Mouse (Mus musculus): Measurements from ENCODE around the gene Wnt1. TPM values are rescaled to one million over a fixed set of nuclear protein-coding genes. Genes with fewer than 3 reads are reported as not detected.

Gene Wnt1
- total RNA-seq, 2 experiments from 2014 or later = not detected

DNA sequence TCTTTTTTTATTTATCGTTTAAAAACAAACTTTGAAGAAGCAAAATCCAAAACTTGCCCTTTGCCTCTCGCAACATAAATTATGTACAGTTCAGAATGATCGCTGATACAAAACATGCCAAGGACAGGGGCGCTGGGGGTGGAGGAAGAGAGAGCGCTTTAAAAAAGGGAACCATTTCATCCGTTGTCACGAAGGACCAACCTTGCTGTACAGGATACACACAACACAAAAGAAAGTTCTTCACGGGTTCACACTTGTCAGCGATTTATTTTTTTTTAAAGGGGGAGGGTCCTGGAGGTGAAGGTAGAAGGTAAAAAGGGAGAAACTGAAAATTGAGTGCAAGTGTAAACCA is 42.0 kb downstream of the Wnt1 start:
- peak; percentile 7; the same call in 1 of the 2 replicates for ATAC-seq (replicated peaks; ENCODE audit: low FRiP score, poor library complexity, severe bottlenecking)

DNA sequence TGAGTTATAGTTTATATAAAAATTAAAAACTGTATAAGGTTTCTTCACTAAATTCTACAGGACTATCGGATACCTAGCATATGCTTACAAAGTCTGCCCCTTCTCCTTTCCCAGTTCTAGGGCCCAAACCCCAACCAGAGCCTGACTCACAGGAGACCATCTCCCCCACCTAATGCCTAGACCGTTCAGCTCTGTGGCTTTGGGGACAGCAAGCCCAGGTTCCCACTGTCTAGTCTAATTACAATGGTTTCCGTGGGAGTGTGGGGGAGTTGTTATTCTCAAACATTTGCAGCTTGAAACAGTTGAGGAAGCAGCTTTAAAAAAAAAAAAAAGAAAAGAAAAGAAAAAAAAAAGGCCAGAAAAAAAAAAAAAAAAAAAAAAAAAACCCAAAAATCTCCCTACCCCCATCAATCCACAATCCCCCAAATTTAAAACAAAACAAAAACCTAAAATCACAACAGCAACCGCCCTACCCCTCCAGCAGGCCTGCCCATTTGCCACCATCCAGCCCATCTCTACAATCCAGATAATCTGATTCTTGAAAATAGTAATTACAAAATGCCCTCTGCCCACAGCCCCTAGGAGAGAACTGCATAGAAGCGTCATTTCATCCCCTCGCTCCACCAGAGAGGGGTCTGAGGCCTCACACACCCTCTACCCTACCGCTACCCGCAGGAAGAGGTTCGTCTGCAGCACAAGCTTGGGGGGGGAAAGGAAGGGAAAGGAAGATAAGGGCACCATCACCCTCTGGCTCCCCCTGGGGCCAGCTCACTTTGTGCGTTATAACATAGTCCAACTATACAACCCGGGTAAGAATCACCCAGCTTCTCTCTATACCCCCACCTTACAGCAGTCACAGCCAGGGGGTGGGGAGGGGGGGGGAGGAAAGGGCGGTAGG is 42.8 kb downstream of the Wnt1 start:
- no peak for ATAC-seq (replicated peaks; ENCODE audit: low FRiP score, poor library complexity, severe bottlenecking)

DNA sequence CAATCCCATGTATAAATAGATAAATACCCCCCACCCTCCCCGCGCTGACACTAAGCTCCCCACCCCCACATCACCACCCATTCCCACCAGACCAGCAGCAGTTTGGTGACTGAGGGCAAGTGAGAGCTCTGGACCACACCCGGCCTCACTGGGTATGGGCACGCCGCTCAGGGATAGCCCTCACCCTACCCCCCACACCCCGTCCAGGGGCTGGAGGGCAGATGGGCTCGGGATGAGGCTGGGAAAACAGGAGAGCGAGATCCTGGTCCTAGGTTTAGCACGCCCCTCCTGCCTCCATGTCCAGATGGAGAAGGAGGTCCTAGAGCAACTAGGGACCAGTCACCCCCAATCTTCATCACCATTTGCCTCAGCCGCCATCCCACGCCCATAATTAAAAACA is 43.6 kb downstream of the Wnt1 start:
- no peak for ATAC-seq (replicated peaks; ENCODE audit: low FRiP score, poor library complexity, severe bottlenecking)

DNA sequence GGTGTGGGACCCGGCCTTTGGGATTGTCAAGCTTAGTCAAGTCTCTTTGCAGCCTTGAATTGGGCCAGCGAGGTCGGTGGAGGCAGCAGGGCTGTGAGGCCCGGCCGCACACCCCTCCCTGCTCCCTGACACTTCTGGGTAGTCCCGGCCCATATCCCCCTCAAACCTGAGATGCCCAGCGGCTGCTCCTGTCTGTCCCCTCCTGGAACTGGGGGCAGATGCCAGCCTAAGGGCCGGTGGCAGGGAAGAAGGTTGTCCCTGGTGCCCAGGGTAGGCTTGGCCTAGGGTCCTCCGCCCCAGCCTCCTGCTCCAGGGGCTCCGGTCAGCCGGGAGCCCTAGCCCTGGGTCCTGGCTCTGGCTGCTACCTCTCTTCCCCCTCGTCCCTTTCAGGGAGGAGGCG is 44.4 kb downstream of the Wnt1 start:
- ATAC-seq (replicated peaks; ENCODE audit: low FRiP score, poor library complexity, severe bottlenecking) = no peak

DNA sequence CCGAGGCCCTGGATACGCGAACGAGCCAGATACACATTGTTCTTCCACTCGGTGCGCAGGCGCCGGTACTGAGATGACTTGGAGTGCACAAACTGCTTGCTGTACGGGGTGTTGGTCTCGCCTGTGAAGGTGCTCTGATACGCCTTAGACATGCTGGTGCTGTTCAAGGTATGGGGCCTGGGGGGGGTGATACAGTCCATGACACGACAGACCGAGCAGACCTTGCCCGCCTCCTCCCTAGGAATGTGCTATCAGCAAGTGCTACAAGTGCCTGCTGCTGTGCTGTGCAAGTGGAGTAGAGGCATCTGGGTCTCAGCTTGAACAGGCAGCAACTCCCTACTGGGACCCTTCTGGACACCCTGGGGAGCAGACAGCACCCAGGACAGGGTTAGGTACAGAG is 45.6 kb downstream of the Wnt1 start:
- ATAC-seq (replicated peaks; ENCODE audit: low FRiP score, poor library complexity, severe bottlenecking) = no peak

DNA sequence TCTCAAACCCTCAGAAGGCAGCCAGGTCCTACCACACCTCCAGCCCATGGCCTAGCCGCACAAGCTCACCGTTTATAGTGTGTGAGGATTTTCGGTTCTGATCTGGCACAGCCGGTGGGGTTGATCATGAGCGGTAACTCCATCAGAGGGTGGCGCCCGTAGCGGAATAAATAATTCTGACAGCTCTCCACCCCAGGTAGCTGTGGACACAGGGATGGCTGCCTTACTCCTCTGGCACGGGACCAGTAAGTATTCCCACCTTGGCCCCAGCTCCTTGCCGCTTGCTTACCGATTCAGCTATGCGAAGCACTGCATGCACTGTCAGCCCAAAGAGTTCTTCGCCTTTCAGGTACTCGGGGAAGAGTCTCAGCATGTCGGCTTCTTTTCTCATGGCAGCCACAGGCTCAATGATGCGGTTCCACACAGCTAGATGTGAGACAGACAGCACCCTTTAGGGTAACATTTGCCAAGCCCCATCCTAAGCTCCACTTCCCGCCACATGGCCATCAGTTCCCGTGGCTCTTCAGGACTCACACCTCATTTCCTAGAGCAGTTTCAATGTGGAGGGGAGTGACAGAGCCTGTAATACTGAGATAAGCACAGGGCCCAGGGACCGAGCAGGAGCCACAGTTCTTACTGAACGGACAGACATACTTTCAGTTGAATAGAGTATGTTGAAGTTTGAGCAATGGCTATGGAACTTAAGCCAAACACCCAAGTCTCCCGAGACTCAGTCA is 47.5 kb downstream of the Wnt1 start:
- ATAC-seq (replicated peaks; ENCODE audit: low FRiP score, poor library complexity, severe bottlenecking) = peak; percentile 90

DNA sequence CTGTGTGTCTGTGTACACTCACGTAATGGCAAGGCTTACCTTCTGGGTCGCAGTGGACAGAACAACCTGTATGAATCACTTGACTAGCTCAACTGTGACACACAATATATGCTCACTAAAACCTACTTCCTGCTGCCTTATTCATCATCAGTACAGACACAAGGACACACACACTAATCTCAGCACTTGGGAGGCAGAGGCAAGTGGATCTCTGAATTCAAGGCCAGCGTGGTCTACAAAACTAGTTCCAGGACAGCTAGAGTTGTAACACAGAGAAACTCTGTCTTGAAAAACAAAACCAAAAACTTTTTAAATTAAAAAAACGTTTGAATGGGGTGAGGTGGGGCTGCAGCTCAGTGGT is 48.1 kb downstream of the Wnt1 start:
- peak; percentile 40 for ATAC-seq (replicated peaks; ENCODE audit: low FRiP score, poor library complexity, severe bottlenecking)

DNA sequence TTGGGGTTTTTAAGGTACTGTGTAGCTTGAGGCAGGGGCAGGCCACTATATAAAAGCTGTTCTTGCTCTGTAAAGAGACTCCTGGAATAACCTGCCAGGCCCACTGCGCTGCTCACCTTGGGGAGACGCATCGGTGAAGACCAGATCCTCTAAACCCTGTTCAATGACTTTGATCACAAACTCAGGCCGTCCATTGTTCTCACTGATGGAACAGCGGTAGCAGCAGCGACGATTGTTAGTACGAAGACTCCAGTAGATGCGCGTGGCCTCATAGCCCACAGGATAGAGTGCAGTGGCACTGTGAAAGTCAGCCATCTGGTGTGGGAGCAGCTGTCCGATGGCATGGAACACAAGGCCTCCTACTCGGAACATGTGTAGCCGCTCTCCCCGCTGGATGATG is 49.5 kb downstream of the Wnt1 start:
- no peak for ATAC-seq (replicated peaks; ENCODE audit: low FRiP score, poor library complexity, severe bottlenecking)

DNA sequence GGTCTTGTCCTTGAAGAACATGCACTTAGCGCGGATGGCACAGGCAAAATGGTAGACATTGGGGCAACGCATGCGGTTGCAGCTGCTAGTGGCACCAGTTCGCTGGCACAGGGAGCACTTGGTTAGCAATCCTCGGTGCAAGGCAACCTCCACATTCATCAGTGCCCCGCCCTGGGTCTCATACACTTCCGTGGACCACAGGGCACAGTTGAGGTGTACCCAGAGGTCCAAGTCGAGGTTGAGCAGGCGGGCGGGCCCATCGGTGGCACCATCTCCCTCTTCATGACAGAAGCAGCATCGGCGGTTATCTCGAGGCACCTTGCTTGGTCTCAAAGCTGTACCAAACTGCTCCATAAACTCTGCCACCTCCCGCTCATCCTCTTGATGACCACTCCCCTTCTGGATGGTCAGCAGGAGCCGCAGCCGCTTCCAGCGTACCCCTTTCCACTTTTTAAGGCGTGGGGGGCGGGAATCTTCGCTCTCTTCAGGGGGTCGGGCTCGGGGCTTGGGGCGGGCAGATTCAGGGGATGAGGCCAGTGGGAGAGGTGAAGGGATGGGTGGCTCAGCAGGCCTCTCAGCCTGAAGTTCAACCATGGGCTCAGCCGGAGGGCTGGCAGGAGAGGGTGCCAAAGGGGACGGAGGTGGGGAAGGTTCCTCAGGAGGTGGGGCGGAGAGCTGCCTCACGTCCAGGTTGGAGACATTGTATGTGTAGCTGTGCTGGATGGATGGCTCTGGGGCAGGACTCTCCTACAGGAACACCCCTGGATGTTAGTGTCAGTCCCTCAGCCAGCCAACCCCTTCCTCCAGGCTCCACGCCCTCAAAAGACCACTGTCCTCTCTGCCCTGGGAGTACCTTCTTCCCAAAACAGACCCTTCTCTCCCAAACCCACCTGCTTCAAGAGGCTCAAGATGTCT is 50.3 kb downstream of the Wnt1 start:
- no peak for ATAC-seq (replicated peaks; ENCODE audit: low FRiP score, poor library complexity, severe bottlenecking)

Other genes with a start within 250 kb of the Wnt1 start
- 80.0 and 121 TPM in 2 replicates for gene Ccnt1, start 218.9 kb upstream of the Wnt1 start, total RNA-seq (2015; ENCODE audit: low replicate concordance)
- gene Ccnt1, start 218.9 kb upstream of the Wnt1 start, total RNA-seq (2017; ENCODE audit: low replicate concordance) = 72.0 and 75.4 TPM in 2 replicates
- not detected in 2 replicates for gene 4930415O20Rik, start 218.9 kb upstream of the Wnt1 start, total RNA-seq (2015; ENCODE audit: low replicate concordance)
- gene 4930415O20Rik, start 218.9 kb upstream of the Wnt1 start, total RNA-seq (2017; ENCODE audit: low replicate concordance) = not detected in 2 replicates
- 62.3 and 81.3 TPM in 2 replicates for gene Adcy6, start 179.8 kb upstream of the Wnt1 start, total RNA-seq (2015; ENCODE audit: low replicate concordance)
- 133 and 140 TPM in 2 replicates for gene Adcy6, start 179.8 kb upstream of the Wnt1 start, total RNA-seq (2017; ENCODE audit: low replicate concordance)
- not detected in 2 replicates for gene Cacnb3, start 159.0 kb upstream of the Wnt1 start, total RNA-seq (2015; ENCODE audit: low replicate concordance)
- 0.77 TPM in 1 of 2 replicates, not detected in the other for gene Cacnb3, start 159.0 kb upstream of the Wnt1 start, total RNA-seq (2017; ENCODE audit: low replicate concordance)
- 24.5 and 26.0 TPM in 2 replicates for gene Ddx23, start 127.0 kb upstream of the Wnt1 start, total RNA-seq (2015; ENCODE audit: low replicate concordance)
- gene Ddx23, start 127.0 kb upstream of the Wnt1 start, total RNA-seq (2017; ENCODE audit: low replicate concordance) = 49.9 and 91.9 TPM in 2 replicates
- 0.36 TPM in 1 of 2 replicates, not detected in the other for gene Rnd1, start 112.4 kb upstream of the Wnt1 start, total RNA-seq (2015; ENCODE audit: low replicate concordance)
- gene Rnd1, start 112.4 kb upstream of the Wnt1 start, total RNA-seq (2017; ENCODE audit: low replicate concordance) = not detected in 2 replicates
- gene Ccdc65, start 81.7 kb upstream of the Wnt1 start, total RNA-seq (2015; ENCODE audit: low replicate concordance) = not detected in 2 replicates
- not detected in 2 replicates for gene Ccdc65, start 81.7 kb upstream of the Wnt1 start, total RNA-seq (2017; ENCODE audit: low replicate concordance)
- 2.5 TPM in 1 of 2 replicates, not detected in the other for gene Fkbp11, start 61.7 kb upstream of the Wnt1 start, total RNA-seq (2015; ENCODE audit: low replicate concordance)
- 1.4 TPM in 1 of 2 replicates, not detected in the other for gene Fkbp11, start 61.7 kb upstream of the Wnt1 start, total RNA-seq (2017; ENCODE audit: low replicate concordance)
- 5.4 and 7.6 TPM in 2 replicates for gene Arf3, start 26.6 kb upstream of the Wnt1 start, total RNA-seq (2015; ENCODE audit: low replicate concordance)
- gene Arf3, start 26.6 kb upstream of the Wnt1 start, total RNA-seq (2017; ENCODE audit: low replicate concordance) = 4.6 and 4.8 TPM in 2 replicates
- gene Wnt10b, start 11.7 kb upstream of the Wnt1 start, total RNA-seq (2015; ENCODE audit: low replicate concordance) = 0.36 TPM in 1 of 2 replicates, not detected in the other
- gene Wnt10b, start 11.7 kb upstream of the Wnt1 start, total RNA-seq (2017; ENCODE audit: low replicate concordance) = not detected in 2 replicates
- gene Ddn, start 19.6 kb downstream of the Wnt1 start, total RNA-seq (2015; ENCODE audit: low replicate concordance) = not detected in 2 replicates
- not detected in 2 replicates for gene Ddn, start 19.6 kb downstream of the Wnt1 start, total RNA-seq (2017; ENCODE audit: low replicate concordance)
- 58.0 and 61.2 TPM in 2 replicates for gene Prkag1, start 41.7 kb downstream of the Wnt1 start, total RNA-seq (2015; ENCODE audit: low replicate concordance)
- gene Prkag1, start 41.7 kb downstream of the Wnt1 start, total RNA-seq (2017; ENCODE audit: low replicate concordance) = 73.0 and 87.4 TPM in 2 replicates
- gene Kmt2d, start 81.3 kb downstream of the Wnt1 start, total RNA-seq (2015; ENCODE audit: low replicate concordance) = 29.2 and 52.4 TPM in 2 replicates
- gene Kmt2d, start 81.3 kb downstream of the Wnt1 start, total RNA-seq (2017; ENCODE audit: low replicate concordance) = 69.3 and 96.1 TPM in 2 replicates
- 2.2 and 5.9 TPM in 2 replicates for gene Rhebl1, start 104.7 kb downstream of the Wnt1 start, total RNA-seq (2015; ENCODE audit: low replicate concordance)
- not detected in 2 replicates for gene Rhebl1, start 104.7 kb downstream of the Wnt1 start, total RNA-seq (2017; ENCODE audit: low replicate concordance)
- gene Dhh, start 108.7 kb downstream of the Wnt1 start, total RNA-seq (2015; ENCODE audit: low replicate concordance) = not detected in 2 replicates
- not detected in 2 replicates for gene Dhh, start 108.7 kb downstream of the Wnt1 start, total RNA-seq (2017; ENCODE audit: low replicate concordance)
- 7.9 and 15.1 TPM in 2 replicates for gene Lmbr1l, start 128.4 kb downstream of the Wnt1 start, total RNA-seq (2015; ENCODE audit: low replicate concordance)
- 9.0 and 12.1 TPM in 2 replicates for gene Lmbr1l, start 128.4 kb downstream of the Wnt1 start, total RNA-seq (2017; ENCODE audit: low replicate concordance)
- 2,503 and 2,754 TPM in 2 replicates for gene Tuba1b, start 144.7 kb downstream of the Wnt1 start, total RNA-seq (2015; ENCODE audit: low replicate concordance)
- gene Tuba1b, start 144.7 kb downstream of the Wnt1 start, total RNA-seq (2017; ENCODE audit: low replicate concordance) = 632 and 670 TPM in 2 replicates
- gene Gm49450, start 163.7 kb downstream of the Wnt1 start, total RNA-seq (2015; ENCODE audit: low replicate concordance) = not detected in 2 replicates
- not detected in 2 replicates for gene Gm49450, start 163.7 kb downstream of the Wnt1 start, total RNA-seq (2017; ENCODE audit: low replicate concordance)
- gene Tuba1a, start 163.8 kb downstream of the Wnt1 start, total RNA-seq (2015; ENCODE audit: low replicate concordance) = 6.5 and 38.1 TPM in 2 replicates
- 5.9 and 9.6 TPM in 2 replicates for gene Tuba1a, start 163.8 kb downstream of the Wnt1 start, total RNA-seq (2017; ENCODE audit: low replicate concordance)
- 637 and 660 TPM in 2 replicates for gene Tuba1c, start 240.0 kb downstream of the Wnt1 start, total RNA-seq (2015; ENCODE audit: low replicate concordance)
- 271 and 335 TPM in 2 replicates for gene Tuba1c, start 240.0 kb downstream of the Wnt1 start, total RNA-seq (2017; ENCODE audit: low replicate concordance)